Mouse (Mus musculus) thymus, adult 2 months (tissue): ENCODE measurements around the gene Ctsw.

ENCODE experiments used
- CTCF ChIP-seq: fragments of 200-500 bp; IDR thresholded peaks from 2 replicates; pipeline ENCODE4 v1.5.1; 2012; ENCODE audit warnings: mild to moderate bottlenecking, control low read depth, low read length, moderate library complexity, borderline replicate concordance; ENCODE audit not compliant: control insufficient read depth, poor library complexity, insufficient read depth; ENCODE audit errors: extremely low read depth
- POLR2A ChIP-seq: fragments of 200-500 bp; IDR thresholded peaks from 2 replicates; pipeline ENCODE4 v1.6.1; 2012; ENCODE audit warnings: mild to moderate bottlenecking, low read length, control low read depth, moderate library complexity; ENCODE audit not compliant: control insufficient read depth, poor library complexity, insufficient read depth; ENCODE audit errors: extremely low read depth

DNA sequence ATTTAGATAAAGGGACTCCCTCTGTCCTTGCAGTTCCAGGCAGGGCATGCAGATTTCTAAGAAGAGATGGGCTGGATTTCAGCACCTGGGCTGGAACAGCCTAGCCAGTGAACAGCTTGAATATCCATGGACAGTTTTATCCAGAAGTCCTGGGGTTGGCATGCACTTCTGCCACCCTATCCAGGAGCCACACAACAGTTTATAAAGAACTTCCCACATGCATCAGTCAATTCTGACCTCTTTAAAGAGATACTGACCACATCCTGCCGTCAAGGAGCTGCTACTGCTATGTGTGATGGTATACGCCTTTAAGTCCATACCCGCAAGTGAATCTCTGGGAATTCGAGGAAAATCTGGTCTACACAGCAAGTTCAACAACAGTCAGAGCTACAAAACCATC lies 39.1 kb downstream of the Ctsw start:
- TF ChIP-seq POLR2A = no peak
- no peak for TF ChIP-seq CTCF
